Mouse (Mus musculus) thymus, adult 18-20 months (tissue): ENCODE measurements at regions not wholly inside any gene's neighbourhood (a gene's known extent, or its start where the extent isn't known, plus 50 kb on each side); places are given as distances from the start of the nearest gene placed in this dataset.

Source experiments
- DNase-seq, 2 experiments: peaks; one replicate each; pipeline ENCODE4 v3.0.0; 2022; ENCODE audit warnings: mixed read lengths in 2 of 2

- no peak for DNase-seq
These were observed 61.8 kb downstream of the Adcyap1 start for GRCm38 (mm10) chr17:93260366-93261205.

GRCm38 (mm10) chr17:93261206-93261504 lies 62.3 kb downstream of the Adcyap1 start:
- no peak for DNase-seq

- DNase-seq = peak in 1 of 2 experiments; percentile 0
These were observed 107.3 kb downstream of the Adcyap1 start for GRCm38 (mm10) chr17:93306121-93306520.

- DNase-seq = no peak
These were observed 113.3 kb downstream of the Adcyap1 start for GRCm38 (mm10) chr17:93312139-93312538.

- no peak for DNase-seq
These were observed 114.0 kb downstream of the Adcyap1 start for GRCm38 (mm10) chr17:93312640-93313309.

- no peak for DNase-seq
These were observed 114.5 kb downstream of the Adcyap1 start for GRCm38 (mm10) chr17:93313310-93313688.

GRCm38 (mm10) chr17:93314144-93314543 lies 115.3 kb downstream of the Adcyap1 start:
- DNase-seq = no peak

- DNase-seq = no peak
These were observed 122.7 kb downstream of the Adcyap1 start for GRCm38 (mm10) chr17:93321482-93321881.

- DNase-seq = no peak
These were observed 138.8 kb downstream of the Adcyap1 start for GRCm38 (mm10) chr17:93337576-93337975.

- DNase-seq = no peak
These were observed 156.4 kb downstream of the Adcyap1 start for GRCm38 (mm10) chr17:93355238-93355637.

- DNase-seq = no peak
These were observed 164.1 kb downstream of the Adcyap1 start for GRCm38 (mm10) chr17:93362926-93363325.

GRCm38 (mm10) chr17:93377453-93378091 lies 178.8 kb downstream of the Adcyap1 start:
- no peak for DNase-seq

- no peak for DNase-seq
These were observed 181.1 kb downstream of the Adcyap1 start for GRCm38 (mm10) chr17:93379789-93380398.

- DNase-seq = no peak
These were observed 191.4 kb downstream of the Adcyap1 start for GRCm38 (mm10) chr17:93390256-93390655.

GRCm38 (mm10) chr17:93409329-93409728 lies 210.5 kb downstream of the Adcyap1 start:
- DNase-seq = no peak
